Mouse (Mus musculus) forebrain, embryonic 11.5 days (tissue): ENCODE measurements around the gene Trim11. TPM values are rescaled to one million over a fixed set of nuclear protein-coding genes. Genes with fewer than 3 reads are reported as not detected.

Experiments
- microRNA-seq: library from miRNA; unstranded; fragments of <30 nt; microRNA quantifications from one replicate; pipeline ENCODE4, GENCODE M21; 2016; ENCODE audit not compliant: insufficient number of aligned reads
- polyA plus RNA-seq: library from polyadenylated mRNA; unstranded; fragments of >200 nt; fragmentation: Nextera tagmentation; extraction: Ambion mirVana; gene quantifications from 2 replicates; pipeline ENCODE4 v1.2.1, GENCODE M21; 2014

Gene Trim11
- polyA plus RNA-seq, 1 experiment from 2014 or later: 17.3 TPM

Small RNA genes within 50 kb of the gene (microRNA-seq; reads per million reads assigned to microRNA genes)
- not detected for gene Gm44313

Other genes starting within 250 kb of the Trim11 start
- not detected in 2 replicates for gene Olfr317, start 238.9 kb upstream of the Trim11 start, polyA plus RNA-seq
- gene Olfr316, start 225.4 kb upstream of the Trim11 start, polyA plus RNA-seq: not detected in 2 replicates
- gene Olfr315, start 204.9 kb upstream of the Trim11 start, polyA plus RNA-seq: not detected in 2 replicates
- not detected in 2 replicates for gene Olfr314, start 195.1 kb upstream of the Trim11 start, polyA plus RNA-seq
- gene Fam183b, start 176.1 kb upstream of the Trim11 start, polyA plus RNA-seq: 1.8 and 2.0 TPM in 2 replicates
- 0.07 TPM in 1 of 2 replicates, not detected in the other for gene Olfr313, start 163.1 kb upstream of the Trim11 start, polyA plus RNA-seq
- gene Olfr312, start 148.9 kb upstream of the Trim11 start, polyA plus RNA-seq: not detected in 2 replicates
- gene Olfr311, start 138.8 kb upstream of the Trim11 start, polyA plus RNA-seq: not detected in 2 replicates
- 11.9 and 15.2 TPM in 2 replicates for gene Gm12258, start 130.9 kb upstream of the Trim11 start, polyA plus RNA-seq
- gene 2810021J22Rik, start 110.9 kb upstream of the Trim11 start, polyA plus RNA-seq: 10.5 and 12.8 TPM in 2 replicates
- gene Zfp39, start 73.9 kb upstream of the Trim11 start, polyA plus RNA-seq: 8.1 and 8.8 TPM in 2 replicates
- gene Btnl10, start 60.2 kb upstream of the Trim11 start, polyA plus RNA-seq: not detected in 2 replicates
- gene Rnf187, start 39.2 kb upstream of the Trim11 start, polyA plus RNA-seq: 386 and 426 TPM in 2 replicates
- gene Hist3h2ba, start 29.2 kb upstream of the Trim11 start, polyA plus RNA-seq: 84.9 and 93.6 TPM in 2 replicates
- gene Hist3h2a, start 23.4 kb upstream of the Trim11 start, polyA plus RNA-seq: 52.9 and 54.1 TPM in 2 replicates
- gene Trim17, start 23.4 kb upstream of the Trim11 start, polyA plus RNA-seq: 0.21 and 0.75 TPM in 2 replicates
- gene Obscn, start 158.3 kb downstream of the Trim11 start, polyA plus RNA-seq: 0.04 and 0.07 TPM in 2 replicates
- gene Iba57, start 185.6 kb downstream of the Trim11 start, polyA plus RNA-seq: 2.4 and 3.2 TPM in 2 replicates
- gene Gjc2, start 205.1 kb downstream of the Trim11 start, polyA plus RNA-seq: 0.08 TPM in 1 of 2 replicates, not detected in the other
- 90.3 and 95.7 TPM in 2 replicates for gene Guk1, start 214.1 kb downstream of the Trim11 start, polyA plus RNA-seq
- gene Mrpl55, start 224.4 kb downstream of the Trim11 start, polyA plus RNA-seq: 94.3 and 103 TPM in 2 replicates
- 36.6 and 41.0 TPM in 2 replicates for gene 2310033P09Rik, start 230.2 kb downstream of the Trim11 start, polyA plus RNA-seq